Mouse (Mus musculus): Measurements from ENCODE around the gene Rxfp2.

Rxfp2 gene

DNA sequence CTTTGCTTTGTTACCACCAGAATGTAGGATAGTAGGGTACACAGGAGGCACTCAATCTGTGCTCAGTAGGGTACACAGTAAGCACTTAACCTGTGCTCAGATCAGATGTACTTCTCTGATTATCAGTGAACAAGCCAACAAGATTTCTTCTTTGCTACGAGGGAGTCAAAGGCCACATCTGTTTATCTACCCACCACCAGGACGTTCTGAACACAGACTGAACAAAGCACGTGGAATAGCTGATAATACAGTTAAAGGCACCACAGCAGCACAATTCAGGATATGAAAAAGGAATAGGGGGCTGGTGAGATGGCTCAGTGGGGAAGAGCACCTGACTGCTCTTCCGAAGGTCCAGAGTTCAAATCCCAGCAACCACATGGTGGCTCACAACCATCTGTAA, 18.4 kb downstream of the Rxfp2 start:
- no peak for DNase-seq (ENCODE audit: low spot score in 2 of 2)

DNA sequence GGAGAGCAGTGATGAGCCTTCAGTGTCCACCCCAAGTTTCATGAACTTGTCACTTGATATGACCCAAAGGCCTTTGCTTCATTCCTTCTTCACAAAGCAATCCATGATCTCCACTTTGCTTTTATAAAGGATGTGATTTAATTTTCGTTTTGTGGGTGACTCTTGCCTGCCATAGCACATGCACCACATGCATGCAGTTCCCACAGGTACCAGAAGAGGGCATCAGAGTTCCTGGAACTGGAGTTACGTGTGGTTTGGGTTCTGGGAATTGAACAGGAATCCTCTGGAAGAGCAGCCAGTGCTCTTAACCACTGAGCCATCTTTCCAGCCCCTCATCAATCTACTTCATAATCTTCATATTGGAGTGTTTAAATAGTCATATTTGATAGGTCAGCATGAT, 26.1 kb downstream of the Rxfp2 start:
- DNase-seq (ENCODE audit: low spot score in 2 of 2) = no peak

DNA sequence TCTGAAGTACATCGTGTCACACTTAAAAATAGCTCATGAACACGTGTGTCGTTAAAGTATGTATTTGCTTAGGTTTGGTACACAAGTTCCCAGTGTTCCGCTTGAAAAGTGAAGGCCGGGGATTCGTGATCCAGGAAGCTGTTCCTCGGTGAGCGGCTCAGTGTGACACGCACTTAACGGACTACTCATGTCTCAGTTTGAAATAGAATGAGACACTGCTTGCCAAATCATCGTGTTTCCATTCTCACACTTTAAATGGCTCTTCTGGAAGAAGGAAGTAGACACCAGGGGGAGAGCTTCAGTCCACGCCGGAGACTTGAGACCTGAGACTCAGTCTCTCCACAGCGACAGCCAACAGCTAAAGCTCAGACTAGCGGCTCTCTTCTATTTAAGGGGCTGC, 28.0 kb downstream of the Rxfp2 start:
- no peak for DNase-seq (ENCODE audit: low spot score in 2 of 2)

DNA sequence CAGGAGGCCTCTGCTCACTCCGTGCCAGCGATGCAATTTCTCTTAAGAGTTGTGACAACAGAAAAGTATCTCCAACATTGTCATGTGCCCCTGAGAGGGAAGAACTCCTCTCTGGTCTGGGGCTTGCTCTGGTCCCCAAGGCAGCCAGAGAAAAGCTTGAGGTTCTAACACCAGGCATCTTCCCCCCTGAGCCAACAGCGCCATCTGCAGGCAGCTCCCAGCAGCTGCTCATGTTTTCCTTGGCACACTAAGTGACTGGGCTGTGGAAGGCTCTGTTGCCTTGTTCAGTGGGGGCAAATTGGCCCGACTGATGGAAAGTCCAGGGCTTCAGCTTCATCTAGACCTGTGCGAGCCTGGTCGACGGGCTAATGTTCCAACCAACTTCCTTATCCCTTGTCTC, 31.5 kb downstream of the Rxfp2 start:
- peak in 1 of 2 experiments; percentile 13 for DNase-seq (ENCODE audit: low spot score in 2 of 2)

DNA sequence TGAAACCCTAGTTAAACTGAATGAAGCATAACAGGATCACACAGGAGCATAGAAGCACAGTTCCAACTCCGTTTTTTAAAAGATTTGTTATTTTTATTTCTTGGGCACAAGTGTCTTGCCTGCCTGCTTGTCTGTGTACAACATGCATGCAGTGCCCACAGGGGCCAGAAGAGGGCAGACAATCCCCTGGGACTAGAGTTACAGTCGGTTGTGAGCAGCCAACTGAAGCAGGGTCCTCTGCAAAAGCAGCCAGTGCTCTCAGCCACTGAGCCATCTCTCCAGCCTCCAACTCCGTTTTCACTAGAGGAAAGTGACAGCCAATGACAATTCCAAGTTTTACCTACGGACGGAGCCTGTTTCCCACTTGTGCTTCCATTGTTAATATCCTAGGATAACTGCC, 33.4 kb downstream of the Rxfp2 start:
- peak in 1 of 2 experiments; percentile 14 for DNase-seq (ENCODE audit: low spot score in 2 of 2)

DNA sequence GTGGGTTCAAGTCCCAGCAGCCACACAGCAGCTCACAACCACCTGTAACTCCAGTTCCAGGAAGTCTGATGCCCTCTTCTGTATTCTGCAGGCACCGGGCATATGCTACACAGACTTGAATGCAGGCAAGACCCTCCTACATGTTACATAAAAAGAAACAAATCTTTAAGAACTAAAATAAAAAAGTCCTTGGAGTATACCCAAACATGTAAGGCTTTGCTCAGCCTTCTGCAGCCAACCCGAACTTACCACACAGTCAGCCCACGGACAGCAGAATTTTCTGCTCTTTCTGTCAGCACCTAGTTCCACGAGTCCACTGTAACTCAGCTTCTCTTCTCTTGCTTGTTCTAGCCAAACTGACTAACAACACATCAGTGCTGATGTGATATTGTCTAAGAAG, 34.8 kb downstream of the Rxfp2 start:
- DNase-seq (ENCODE audit: low spot score in 2 of 2) = peak; percentile 8 to 24

DNA sequence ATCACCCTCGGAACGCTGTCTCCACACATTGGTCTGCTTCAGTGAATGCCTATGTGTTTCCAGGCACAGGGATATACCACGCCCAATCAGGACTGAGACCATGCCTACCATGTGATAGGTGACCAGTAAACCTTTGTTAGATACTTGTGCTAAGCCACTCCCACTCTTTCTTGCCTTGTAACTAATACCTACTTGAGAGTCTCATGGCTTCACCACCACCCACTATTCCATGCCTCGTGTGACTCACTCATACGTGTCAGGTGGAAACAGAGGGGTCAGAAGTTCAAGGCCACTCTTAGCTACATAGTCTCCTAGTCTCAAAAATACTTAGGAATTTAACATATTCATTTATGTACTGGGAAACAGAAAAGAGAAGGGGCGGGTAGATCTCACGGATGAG, 35.5 kb downstream of the Rxfp2 start:
- DNase-seq (ENCODE audit: low spot score in 2 of 2) = no peak

DNA sequence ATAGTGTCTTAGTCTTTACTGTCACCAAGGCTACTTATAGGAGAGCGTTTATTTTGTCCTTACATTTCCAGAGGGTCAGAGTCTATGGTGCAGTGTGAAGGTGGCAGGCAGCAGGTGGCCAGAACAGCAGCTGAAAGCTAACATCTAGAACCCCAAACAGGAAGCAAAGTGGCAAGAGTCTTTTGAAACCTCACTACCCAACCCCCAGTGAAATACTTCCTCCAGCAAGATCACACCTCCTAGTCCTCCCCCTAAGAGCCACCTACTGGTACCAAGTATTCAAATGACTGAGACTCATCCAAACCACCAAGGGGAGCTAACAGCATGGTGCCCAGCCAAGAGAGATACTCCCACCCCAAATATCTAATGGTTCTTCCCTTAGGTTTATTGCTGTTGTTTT, 36.8 kb downstream of the Rxfp2 start:
- DNase-seq (ENCODE audit: low spot score in 2 of 2) = no peak

DNA sequence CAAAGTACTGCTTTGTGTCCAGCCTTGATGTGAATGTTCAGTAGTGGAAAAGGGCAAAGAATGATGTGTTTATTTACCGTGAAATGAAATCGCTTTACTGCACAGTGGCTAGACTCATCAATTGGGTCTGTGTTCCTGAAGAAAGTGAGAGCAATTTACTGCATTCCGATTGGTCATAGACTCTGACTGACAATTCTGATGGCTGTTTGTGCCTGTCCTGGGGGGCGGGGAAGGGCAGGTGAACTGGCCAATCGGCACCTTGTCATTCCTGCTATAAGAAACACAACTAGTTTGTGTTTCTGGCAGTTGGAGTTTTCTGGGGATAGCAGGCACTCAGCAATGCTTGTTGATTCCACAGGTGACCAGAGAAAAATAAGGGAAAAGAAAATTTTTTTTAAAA, 37.6 kb downstream of the Rxfp2 start:
- no peak for DNase-seq (ENCODE audit: low spot score in 2 of 2)

DNA sequence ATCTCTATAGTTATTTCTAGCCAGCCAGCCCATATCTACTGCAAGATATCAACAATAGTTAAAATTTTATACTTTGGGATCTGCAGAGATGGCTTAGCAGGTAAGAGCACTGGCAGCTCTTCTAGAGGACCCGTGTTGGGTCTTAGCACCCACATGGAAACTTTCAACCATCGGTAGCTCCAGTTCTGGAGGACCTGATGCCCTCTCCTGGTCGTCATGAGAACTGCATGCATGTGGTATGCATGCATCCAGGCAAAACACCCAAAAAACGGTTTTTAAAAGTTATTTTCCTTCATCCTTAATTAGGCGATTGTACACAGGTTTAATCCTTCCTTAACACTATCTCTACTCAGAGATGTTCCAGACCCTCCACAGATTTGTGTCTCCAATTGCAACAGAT, 40.4 kb downstream of the Rxfp2 start:
- DNase-seq (ENCODE audit: low spot score in 2 of 2) = no peak

DNA sequence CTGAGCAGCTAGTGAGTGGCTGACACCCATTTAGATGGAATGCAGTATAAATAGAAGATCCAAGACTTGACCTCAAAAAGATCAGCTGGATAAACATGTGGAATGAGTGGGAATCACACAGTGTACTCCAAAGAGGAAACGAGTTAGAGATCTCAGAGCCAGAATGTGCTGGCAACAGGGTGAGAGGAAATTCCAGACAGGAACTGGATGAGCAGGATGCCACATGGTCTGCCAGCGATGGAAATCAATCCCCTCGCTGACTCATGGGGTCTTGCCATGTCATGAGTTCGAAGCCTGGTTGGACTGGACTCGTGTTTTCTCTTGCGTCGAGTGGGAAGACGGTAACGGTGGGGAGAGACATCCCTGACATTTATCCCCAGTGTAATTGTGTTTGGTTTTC, 41.0 kb downstream of the Rxfp2 start:
- no peak for DNase-seq (ENCODE audit: low spot score in 2 of 2)

DNA sequence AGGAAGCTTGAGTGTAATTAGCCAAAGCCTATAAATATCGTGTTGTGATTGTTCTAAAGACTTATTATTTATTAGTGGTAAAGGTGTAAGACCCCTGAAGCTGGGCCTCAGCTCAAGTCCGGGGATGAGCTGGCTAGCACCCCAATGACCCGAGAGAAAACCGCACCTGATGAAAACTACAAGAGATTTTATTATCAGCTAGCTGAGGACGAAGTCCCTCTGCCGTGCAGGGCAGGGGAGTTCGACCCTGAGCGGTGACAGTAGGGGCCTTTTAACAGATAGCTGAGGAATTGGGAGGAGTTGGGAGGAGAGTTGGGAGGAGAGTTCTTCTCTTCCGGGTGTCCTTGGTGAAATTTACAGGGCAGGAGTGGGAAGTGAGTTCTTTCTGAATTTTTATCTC, 42.6 kb downstream of the Rxfp2 start:
- DNase-seq (ENCODE audit: low spot score in 2 of 2) = no peak

DNA sequence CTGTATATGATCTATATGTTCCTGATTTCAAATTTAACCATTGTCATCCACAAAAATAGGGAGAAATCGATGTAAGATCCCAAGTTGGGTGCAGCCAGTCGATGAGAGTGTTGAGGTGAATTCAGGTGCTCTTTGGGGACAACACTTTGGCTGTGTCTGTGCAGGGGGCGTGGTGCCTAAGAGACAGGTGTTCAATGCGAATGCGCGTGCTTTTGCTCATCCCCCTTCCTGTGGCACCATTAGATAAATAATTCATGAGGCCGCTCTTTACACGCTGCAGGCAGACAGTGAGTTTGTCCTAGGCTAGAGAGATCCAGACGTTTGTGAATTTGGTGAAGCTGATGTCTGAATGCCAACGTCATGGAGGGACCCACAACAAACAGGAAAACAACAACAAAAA, 45.8 kb downstream of the Rxfp2 start:
- no peak for DNase-seq (ENCODE audit: low spot score in 2 of 2)

DNA sequence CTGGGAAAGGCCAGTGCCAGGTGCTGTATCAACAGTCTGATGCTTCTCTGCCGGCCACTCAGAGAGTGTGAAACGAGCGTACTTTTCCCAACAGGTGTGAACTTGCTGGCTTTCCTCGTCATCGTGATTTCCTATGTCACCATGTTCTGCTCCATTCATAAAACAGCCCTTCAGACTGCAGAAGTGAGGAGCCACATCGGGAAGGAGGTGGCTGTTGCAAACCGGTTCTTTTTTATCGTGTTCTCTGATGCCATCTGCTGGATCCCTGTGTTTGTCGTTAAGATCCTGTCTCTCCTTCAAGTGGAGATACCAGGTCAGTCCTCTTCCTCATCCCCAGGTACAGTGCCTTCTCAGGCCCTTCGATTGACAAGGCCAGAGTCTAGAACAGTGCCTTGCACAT, 51.6 kb downstream of the Rxfp2 start:
- DNase-seq (ENCODE audit: low spot score in 2 of 2) = peak; percentile 13 to 76

DNA sequence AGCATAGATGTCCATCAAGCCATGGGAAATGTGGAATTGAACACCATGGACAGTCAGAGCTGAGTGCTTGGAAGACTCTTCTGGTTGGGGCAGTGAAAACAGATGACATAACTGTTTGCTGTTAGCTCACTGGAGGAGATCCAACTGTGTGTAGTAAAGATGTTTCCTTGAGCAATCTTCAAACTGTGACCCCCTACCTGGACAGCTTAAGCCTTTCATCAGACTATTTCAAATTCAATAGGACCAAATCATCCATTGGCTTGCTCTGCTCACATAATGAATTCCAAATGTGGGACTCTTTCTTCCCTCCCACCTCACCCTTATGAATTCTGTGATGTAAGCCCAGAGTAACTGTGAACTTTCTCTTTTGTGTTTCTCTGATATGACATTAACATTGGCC, 53.3 kb downstream of the Rxfp2 start:
- no peak for DNase-seq (ENCODE audit: low spot score in 2 of 2)

DNA sequence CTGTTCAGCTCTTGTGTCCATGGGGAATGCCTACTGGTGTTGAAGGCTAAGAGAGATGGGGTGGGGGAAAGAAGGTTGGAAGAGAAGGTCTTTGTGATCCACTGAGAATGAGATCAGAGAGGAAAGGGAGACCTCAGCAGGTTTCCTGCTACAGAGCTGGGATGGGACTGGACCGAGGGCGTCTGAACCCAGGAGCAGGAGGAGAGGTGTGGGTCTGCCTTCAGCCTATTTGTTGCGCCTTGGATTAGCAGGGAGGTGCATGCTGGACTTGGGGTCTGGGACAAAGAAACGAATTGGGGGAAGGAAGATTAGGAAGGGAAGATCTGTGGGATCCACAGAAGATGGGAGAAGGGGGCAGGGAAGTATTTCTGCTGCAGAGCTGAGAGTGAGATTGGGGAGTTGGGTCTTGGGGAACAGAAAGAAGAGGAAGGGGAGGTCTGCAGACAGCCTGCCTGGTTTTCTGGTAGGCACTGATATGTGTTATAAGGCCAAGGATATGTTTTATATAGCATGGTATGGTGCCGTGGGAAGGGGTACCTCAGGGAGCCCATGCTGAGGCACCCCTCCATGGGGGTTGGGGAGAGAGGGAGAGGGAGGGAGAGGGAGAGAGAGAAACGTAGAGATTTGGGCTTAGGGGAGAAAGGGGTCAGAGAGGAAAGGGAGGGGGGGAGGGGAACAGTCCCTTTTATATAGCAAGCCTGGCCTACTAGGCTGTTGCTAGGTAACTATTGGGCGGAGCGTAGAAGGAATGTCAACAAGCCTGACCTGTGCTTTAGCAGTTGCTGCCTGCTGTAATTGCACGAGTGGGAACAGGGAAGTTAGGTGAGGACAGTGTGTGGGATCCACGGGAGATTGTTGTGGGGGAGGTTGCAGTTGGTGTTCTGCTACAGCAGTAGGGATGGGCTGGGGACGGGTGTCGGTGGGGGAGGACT, 61.7 kb downstream of the Rxfp2 start:
- DNase-seq (ENCODE audit: low spot score in 2 of 2) = peak in 1 of 2 experiments; percentile 6

DNA sequence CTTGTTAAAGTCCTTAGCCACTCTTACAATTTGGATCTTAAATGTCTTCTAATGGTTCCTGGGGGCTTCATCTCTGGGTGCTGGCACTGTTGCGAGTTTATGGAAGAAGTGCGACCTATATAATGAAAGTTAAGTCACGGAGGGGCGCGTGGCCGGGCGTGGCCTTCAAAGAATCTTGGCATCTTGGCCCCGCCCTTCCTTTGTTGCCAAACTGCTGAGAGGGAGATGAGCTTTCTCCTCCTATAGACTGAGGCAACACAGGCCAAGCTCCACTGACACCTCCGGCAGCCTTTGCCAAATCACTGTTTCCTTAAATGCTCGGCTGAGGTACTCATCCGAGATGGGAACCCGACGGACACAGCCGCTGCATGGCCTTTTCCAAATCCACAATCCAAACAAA, 64.2 kb downstream of the Rxfp2 start:
- no peak for DNase-seq (ENCODE audit: low spot score in 2 of 2)

DNA sequence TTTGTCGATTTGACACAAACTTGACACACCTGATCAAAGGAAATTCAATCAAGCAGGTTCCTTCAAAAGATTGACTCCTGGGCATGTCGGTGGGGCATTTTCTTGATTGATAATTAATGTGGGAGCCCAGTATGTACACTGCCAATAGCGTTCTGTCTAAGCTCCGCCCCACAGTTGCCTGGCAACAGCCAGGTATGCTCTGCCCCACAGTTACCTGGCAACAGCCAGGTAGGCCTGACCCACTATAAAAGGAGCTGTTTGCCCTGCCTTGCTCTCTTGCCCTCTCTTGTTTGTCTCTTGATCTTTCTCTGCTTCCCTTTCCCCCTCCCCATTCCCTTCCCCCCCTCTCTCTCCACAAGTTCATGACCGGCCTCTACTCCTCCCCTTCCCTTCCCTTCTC, 64.7 kb downstream of the Rxfp2 start:
- no peak for DNase-seq (ENCODE audit: low spot score in 2 of 2)

DNA sequence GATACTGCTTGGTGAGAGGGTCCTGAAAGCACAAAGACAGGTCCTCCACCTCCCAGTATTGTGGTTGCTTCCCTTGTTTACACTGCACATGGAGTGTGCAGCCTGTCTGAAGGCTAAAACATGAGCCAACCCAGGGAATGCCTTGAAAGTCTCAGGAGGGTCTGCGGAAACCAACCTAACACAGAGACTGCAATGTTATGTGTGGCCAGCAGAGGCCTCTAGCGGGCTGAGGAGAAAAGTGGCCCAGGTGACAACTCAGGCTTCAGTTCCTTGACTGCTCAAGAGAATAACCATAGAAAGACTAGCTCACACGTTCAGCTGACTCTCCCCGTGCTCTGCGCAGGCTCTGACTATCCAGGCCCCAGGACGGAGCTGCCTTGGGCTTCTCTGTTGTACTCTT, 79.1 kb downstream of the Rxfp2 start:
- peak in 1 of 2 experiments; percentile 67 for DNase-seq (ENCODE audit: low spot score in 2 of 2)

DNA sequence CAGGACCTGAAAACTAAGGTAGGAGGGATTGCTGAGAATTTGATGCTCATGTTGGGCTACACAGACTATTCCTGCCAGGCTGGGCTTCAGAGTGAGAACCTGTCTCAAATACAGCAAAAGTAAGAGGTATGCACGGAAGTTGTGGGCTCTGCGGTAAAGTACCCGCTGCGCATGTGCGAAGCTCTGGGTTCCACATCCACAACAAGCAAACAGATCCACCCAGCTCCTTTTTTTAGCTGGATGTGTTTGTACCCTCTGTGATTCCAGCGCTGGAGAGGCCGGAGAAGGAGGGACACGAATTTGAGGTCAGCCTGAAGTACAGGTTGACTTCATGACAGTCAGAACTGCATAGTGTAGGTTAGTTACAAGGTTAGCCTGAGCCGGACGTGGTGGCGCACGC, 80.3 kb downstream of the Rxfp2 start:
- no peak for DNase-seq (ENCODE audit: low spot score in 2 of 2)

DNA sequence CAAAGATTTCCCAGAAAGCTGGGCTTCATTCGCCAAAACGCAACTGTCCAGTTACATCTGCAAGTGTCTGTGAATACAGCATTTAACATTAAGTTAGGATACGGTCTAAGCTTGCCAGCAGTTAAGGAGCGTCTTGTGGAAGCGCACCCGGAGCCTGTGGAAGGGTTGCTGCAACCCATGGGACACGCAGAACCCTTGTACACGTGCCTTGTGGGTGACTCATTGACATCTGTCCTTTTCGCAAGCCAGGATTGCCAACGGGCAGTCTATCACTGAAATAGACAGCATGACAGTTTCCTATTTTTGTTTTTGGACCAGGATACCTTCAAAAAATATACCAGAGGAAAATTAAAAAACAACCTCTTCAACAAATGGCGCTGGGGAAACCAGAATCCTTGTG, 83.3 kb downstream of the Rxfp2 start:
- DNase-seq (ENCODE audit: low spot score in 2 of 2) = no peak

DNA sequence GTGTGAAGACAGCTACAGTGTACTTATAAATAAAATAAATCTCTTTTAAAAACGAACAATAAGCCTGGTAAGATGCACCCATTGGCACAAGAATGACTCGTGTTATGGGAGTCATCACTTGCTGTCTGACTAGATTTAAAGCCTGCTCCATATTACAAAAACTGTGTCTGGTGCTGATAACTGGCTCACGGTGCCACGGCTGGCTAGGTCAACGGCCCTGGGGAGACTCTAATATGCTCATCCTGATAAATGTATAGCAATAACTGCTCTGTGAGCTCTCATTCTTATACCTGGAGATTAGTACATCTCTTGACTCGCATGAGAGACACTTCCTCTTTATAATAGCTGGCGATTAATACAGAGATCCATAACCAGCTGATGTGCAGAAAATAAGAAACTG, 87.9 kb downstream of the Rxfp2 start:
- no peak for DNase-seq (ENCODE audit: low spot score in 2 of 2)

DNA sequence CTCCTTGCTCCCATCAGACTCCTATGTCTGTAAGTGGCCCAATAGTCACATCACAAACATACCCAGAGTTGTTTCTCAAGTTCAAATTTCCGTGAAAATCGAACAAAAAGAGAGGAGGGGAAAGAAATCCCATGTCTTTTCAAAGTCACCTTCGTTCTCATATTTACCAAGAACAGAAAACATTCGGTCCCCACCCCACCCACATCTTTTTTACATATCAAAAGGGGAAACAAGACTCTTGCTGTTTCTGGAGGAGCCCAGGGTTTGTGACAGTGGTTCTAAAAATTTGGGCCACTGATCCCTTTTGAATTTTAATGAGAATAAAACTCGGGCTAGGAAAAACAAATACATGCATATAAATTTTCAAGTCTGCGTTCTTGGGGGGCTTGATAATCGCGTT, 92.8 kb downstream of the Rxfp2 start:
- DNase-seq (ENCODE audit: low spot score in 2 of 2) = no peak

DNA sequence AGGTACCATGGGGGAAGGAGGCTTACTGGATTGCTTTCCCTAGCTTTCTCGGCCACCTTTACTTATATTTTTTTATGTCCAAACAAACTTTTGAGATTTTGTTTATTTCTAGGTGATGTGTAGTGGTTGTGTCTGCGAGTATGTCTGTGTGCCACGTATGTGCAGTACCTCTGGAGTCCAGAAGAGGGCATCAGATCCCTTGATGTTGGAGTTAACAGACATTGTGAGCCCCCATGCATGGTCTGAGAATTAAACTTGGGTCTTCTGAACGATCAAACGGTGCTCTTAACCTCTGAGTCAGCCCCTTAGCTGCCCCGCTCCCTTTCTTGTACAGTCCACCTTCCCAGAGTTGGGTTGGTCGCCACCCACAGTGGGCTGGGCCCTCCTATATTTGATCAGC, 95.5 kb downstream of the Rxfp2 start:
- DNase-seq (ENCODE audit: low spot score in 2 of 2) = no peak

Data from left cerebral cortex, adult 9 months (tissue).